Mouse (Mus musculus) layer of hippocampus, adult 8-10 months (tissue): Measurements from ENCODE around the gene Nxpe5. TPM values are rescaled to one million over a fixed set of nuclear protein-coding genes. Genes with fewer than 3 reads are reported as not detected.
"Not testable (repeated sequence)": the region's sequence is repeated elsewhere in the genome, so short reads cannot be mapped to it uniquely, and the experiment has no call there.

Experiments
- DNase-seq, 2 experiments: peaks; one replicate each; pipeline ENCODE4 v3.0.0; 2022; ENCODE audit warnings: low spot score in 2 of 2
- total RNA-seq, 4 experiments: library from RNA; stranded (reverse); gene quantifications; 2 replicates each; pipeline ENCODE4 v1.2.4; 2022

Gene Nxpe5
- under 1 TPM in 2 of 4 experiments, not detected in 2; 0.19 to 0.37 TPM for total RNA-seq

DNA sequence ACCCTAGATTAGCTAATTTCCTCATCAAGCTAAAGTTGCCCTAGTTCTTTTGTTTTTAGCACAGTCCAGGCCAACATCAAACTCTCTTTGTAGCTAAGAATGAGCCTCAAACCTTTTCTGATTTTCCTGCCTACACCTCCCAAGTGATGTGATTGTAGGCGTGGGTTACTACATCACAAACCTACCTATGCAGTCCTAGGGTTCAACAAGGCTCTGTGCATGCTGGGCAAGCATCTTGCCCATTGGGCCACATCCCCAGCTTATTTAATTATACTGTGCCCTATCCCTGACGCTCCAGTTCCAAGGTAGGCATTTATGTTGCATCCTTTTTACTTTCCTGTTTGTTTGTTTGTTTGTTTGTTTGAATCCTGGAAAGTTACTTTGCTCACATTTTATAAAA is at the start of gene Nxpe5:
Gene Nxpe5, plus strand, starts transcription at position 199 of the 400 bp plus-strand sequence.
- no peak for DNase-seq

DNA sequence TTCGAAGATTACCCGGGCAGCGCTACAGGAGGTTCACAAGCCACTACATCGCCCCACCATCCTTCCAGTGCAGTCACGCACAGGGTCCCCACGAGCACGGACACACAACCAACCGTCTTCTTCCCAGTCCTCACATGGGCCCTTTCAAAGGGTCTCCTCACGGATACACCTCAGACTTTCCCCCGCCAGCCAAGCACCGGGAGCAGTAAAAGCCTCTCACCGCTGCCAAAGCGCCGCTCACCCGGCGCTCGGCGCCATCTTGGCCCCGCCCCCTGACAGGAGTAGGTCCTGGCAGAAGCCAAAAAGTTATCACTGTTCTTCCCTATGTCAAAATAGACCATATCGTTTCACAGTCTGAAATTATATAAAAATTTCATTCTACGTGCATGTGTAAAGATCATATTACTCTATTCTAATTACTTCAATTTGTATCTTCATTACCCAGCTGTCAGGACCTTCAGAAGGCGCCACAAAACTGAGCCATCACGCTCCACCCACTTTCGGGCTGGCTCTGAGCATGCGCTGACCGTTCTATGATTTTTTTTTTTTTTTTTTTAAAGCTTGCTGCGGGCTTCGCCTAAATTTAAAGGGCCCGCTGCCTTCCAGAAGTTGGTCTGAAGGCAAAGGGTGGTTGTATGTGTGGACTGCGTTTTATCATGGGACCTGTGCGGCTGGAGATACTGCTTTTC is 38.6 kb upstream of the Nxpe5 start, which contains the start of the genes Taf6 and Cnpy4:
Gene Taf6, minus strand, starts transcription at position 502 of the 689 bp plus-strand sequence.
Gene Cnpy4, plus strand, starts transcription at position 536 of the 689 bp plus-strand sequence.
- peak; percentile 74 to 84 for DNase-seq

DNA sequence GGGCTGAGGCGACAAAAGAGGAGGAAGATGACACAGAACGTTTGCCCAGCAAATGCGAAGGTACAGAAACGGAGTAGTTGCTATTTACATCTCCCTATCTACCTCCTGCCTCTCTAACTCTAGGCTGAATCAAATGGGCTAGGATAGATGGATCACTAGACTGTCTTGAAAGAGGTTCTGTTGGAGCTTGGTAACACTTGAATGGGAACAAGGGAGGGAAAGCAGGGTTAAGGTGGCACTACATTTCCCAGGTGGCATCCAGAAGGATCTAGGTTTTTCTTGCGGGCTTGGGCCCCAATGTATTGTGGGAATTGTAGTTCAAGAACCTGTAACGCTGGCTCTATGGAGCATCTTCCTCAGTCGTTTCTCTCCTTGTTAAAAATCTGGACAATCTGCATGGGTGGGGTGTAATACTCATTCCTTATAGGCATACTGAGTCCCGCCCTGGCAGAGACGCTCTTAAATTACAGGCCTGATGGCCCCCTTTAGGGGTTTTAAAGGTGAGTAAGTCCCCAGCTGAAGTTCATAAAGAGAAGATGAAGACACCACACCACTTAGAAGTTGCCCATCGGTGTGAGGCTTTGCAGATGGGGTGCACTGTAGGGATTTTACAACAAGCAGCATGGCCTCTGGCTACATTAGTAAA is 37.9 kb upstream of the Nxpe5 start:
- peak; percentile 75 to 76 for DNase-seq

DNA sequence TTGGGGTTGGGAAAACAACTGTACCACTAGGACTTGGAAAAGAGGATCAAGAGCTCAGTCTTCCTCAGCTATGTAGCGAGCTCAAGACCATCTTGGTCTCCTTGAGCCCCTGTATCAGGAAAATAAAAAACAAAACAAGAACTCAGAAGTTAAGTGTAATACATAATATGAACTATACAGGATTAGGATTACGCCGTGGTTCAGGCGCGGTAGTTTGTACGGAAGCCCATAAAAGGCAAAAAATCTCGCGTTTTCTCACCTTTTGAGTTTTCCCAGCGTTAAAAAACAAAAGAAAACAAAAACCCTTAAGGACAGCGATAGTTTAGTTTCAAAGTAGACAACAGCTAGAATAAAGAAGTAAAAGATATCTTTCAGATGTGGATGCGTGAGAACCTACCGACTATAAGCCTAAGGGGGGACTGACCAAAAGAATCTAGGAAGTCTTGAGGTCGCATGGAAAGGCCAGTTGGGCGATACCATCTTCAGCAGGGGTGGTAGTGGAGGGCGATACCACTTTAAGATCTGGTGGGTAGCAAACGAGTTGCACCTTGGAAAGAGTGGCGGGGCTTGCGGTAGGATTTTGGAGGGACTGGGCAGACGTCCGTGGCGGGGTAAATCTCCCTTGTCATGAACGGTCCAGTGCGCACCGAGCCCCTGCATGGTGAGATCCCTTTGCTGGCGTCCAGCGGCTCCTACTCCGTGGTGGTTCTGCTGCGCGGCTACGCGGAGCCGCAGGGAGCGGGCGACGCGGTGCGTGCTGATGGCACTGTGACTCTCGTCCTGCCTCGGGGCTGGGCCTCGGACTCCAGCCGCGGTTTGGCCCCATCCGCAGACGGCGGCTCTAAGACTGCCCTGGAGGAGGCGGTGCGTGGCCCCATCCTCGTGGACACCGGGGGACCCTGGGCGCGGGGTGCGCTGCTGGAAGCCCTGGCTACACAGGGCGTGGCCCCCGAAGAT is 31.6 kb upstream of the Nxpe5 start, which contains the start of gene Mblac1:
Gene Mblac1, plus strand, starts transcription at position 544 of the 957 bp plus-strand sequence.
- peak; percentile 78 to 83 for DNase-seq

DNA sequence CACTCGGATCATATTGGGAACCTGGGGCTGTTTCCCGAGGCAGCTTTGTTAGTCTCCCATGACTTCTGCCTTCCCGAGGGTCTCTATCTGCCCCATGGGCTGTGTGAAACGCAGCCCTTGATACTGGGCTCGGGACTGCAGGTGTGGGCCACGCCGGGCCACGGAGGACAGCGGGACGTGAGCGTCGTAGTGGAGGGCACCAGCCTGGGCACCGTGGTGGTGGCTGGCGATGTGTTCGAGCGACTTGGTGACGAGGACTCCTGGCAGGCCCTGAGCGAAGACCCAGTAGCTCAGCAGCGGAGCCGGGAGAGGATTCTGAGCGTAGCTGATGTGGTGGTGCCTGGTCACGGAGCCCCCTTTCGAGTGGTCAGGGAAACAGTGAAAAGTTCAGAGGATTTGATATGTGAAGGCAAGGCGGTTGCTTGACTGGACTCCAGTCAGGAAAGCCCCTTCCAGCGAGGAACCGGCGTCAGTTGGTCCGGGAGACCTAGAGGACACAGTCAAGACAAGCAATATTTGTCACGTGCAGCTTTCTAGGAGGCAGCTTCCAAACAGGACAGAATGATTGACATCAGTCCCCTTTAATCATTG is 30.8 kb upstream of the Nxpe5 start:
- peak in 1 of 2 experiments; percentile 30 for DNase-seq

DNA sequence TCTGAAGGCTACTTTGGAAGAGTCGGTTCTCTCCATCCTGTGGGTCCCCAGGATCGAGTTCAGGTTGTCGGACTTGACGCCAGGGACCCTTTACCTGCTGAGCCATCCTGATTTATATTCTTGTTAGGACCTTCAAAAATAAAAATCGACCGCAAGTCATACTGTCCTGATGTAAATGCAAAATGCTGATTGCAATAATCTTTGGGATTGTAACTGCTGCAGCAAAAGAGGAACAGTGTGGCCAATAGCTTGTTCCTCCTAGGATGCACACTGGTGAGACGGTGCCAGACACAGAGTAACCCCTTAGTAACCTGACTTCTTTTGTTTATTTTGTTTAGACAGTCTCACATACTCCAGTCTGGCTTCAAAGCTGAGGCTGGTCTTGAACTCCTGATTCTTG is 30.2 kb upstream of the Nxpe5 start:
- no peak for DNase-seq

DNA sequence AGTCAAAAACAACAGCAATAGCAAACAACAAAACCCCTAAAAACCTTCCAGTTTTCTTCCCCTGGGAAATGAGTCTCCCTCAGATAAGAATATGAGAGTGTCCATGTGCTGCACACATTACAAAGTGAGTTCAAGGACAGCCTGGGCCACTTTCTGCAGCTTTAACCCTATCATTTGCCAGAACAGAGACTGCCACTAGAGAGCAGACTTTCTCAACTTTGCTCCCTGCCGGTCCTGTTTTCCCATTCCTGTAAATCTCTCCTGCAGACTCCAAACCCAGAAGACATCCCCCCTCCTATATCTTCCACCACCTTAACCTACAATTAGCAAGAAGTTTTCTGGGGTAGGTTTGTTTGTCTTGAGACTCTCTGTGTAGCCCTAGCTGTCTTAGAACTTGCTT is 26.1 kb upstream of the Nxpe5 start:
- no peak for DNase-seq

DNA sequence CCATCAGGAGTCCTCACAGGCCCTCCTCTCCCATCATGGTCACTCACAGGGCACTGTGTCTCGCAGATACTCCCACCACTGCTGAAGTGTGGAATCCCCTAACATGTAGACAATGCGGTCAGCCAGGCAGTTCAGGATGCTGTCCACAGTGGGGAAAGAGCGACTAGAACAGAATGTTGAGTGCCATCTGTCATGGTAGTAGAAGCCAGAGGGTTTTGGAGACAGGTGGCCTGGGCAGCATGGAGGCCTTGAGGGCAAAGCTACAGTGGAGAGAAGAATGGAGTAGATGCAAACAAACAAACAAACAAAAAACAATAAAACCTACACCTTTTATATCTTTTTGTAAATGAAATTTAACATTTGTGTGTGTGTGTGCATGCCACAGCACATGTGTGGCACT is 23.6 kb upstream of the Nxpe5 start:
- DNase-seq = no peak

DNA sequence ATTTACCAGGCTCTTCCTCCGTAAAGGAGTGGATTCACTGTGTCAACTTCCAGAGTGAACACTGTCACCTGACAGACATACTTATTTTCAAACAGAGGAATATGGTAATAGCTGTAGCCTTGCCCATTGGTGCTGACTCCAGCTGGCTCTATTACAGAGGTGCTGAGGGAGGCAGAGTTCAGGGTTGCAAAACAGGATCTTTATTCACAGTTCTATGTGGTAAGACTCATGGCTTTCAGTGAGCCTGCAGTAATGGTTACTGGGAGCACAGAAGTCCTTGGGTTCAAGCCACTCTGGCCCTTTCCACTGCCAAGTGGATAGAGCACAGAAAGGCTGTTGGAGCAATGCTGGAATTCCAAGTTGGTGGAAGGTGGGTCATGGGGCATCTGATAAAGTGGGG is 18.4 kb upstream of the Nxpe5 start:
- DNase-seq = no peak

DNA sequence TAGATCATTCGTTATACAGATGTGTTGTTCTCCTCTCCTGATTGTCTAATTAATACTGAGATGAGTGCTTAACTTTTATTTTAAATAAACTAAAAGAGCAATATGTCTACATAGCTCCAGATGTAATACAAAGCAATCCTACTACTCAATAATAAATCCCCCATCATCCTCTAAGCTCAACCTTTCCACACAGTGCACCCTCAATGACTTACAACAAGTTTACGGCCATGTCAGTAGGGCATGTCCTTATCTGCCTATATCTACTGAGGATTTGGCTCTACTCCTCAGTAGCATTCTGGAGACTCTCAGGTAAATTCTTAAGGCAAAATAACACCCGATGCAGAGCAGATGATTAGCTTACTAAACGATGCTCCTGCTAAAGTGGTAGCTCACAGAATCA is 17.8 kb upstream of the Nxpe5 start:
- DNase-seq = no peak

DNA sequence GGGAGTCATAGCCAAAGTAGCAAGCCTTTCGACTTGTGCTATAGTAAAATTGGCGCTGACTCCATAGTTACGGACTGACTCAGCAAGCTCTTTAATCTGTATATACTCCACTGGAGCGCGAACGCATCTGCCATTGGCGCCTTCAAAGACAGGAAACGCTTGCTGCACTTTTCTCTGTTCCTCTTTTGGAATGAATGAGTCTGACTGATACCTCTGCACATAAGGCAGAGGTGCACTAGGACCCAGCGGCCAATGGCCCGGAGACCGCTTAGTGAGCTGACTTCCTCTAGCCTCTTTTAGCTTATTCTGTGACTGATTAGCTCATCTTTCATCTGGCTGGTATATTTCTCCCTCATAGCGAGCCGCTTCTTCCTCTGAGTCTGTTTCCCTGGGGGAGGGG is 9.1 kb upstream of the Nxpe5 start:
- DNase-seq = not testable (repeated sequence)

DNA sequence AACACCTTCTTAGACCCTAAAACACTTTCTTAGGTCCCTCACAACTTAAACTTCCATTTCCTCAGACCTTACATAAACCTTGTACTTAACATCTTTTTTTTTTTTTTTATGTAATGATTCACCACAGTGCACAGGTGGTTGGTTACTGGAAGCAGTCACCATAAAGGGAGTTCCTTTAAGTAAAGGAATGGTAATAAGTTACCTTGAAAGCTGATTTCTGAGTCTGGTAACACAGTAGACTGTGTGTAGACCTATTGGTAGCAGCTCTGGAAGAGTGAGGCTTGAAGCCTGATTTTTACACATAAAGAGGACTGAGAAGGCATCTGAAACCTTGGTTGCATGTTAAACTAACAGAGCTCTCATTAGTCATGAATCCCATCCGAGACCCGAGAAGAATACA is 5.8 kb upstream of the Nxpe5 start:
- DNase-seq = no peak

DNA sequence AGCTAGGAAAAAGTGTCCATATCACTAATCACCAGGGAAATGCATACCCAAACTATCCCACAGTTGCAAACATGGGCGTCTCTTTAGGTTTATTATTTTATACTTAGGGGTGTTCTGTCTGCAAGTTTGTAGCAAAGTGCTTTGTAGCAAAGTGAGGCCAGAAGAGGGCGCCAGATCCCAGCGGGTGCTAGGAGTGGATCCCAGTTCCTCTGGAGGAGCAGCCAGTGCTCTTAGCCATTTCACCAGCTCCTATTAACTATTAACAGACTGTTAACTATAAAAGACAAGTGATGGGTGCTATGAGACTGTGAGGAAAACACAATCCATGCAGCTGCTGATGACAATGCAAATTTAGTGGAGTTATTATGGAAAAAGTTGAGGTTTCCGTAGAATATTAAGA is 3.6 kb upstream of the Nxpe5 start:
- peak; percentile 60 to 85 for DNase-seq

DNA sequence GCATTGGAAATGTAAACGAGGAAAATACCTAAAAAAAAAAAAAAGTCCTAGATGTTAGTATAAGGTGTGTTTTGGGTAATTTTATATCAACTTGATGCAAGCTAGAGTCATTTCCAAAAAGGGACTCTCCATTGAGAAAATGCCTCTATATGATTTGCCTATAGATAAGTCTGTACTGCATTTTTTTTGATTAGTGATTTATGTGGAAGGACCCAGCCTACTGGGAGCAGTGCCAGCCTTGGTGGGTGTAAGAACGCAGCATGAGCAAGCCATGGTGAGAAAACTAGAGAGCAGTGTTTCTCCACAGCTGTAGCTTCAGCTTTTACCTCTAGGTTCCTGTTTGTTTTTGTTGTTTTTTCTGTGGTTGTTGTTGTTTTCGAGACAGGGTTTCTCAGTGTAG is 2.4 kb upstream of the Nxpe5 start:
- DNase-seq = no peak

DNA sequence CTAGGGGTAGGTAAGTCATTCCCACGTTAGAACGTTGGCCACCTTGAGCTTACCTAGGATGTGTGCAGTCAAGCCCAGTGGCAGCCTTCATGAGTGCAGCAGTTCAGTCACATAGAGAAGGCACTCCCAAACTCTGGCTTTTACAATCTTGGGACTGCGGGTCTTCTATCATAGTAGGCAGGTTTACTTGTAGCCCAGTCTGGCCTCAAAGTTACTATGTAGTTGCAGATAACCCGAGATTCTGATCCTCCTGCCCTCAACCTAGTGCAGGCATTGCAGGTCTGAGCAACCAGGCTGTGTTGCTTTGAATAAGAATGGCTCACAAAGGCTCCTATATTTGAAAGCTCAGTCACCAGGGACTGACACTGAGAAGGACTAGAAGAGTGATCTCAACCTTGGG is 793 bp downstream of the Nxpe5 start:
- no peak for DNase-seq

DNA sequence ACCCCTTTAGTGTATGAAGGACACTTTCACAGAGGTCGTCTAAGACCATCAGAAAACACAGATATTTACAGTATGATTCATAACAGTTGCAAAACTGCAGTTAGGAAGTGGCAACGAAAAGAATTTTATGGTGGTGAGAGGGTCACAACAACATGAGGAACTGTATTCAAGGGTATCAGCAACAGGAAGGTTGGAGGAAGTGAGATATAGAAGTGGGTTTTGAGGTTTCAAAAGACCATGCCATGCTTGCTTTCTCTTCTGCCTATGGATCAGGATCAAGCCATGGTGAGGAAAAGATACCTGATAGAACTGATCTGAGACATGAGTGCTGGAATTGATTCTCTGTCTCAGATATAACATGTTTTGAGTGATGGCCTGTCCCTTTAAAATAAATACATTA is 1.7 kb downstream of the Nxpe5 start:
- DNase-seq = no peak

DNA sequence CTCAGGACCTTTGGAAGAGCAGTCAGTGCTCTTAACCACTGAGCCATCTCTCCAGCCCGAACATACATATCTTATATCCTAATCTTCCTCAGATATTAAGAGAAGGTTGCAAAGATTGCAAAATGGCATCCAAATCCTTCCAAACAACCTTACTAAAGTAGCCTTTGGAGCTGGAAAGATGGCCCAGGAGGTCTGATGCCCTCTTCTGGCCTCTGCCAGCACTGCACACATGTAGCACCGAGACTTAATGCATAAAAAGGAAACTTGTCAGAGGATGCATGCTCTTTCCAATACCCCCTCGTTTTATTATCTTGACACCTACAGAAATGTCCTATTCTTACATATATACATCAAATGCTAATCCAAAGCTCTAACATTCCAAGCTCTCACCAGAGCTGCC is 2.3 kb downstream of the Nxpe5 start:
- DNase-seq = no peak

DNA sequence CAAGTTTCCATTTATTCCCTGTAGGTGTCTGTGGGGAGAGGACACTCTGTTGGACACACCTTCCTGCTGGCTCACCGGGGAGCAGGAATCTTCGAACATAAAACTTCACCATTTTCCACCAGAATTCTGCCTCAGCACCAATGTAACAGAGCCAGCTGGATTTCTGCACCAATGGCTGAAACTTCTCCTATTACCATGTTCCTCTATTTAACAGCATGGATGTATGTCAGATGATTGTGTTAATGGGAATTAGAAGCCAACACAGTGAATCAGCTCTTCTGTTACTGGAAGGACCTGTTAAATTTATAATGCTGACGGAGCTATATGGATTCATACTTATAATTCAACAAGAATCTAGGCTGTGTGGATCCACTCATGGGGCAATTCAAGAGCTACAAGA is 3.8 kb downstream of the Nxpe5 start:
- DNase-seq = no peak

DNA sequence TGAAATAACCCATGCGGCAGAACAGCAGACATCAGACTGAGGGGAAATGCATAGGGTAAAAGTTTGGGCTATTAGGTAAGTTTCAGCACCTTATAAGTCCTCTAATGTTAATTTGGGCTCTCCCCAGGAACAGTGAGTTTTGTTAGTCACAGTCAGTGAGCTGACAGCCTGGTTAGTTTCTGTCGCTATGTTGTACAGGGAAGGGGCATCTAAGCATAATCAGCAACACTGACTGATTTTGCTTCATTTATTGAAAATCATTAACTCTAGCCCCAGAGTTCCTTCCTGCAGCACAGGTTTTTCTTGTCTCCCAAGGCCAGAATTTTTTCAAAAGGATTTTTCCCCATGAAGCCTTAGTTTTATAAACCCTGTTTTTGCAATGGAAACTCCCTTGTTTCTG is 8.1 kb downstream of the Nxpe5 start:
- no peak for DNase-seq

DNA sequence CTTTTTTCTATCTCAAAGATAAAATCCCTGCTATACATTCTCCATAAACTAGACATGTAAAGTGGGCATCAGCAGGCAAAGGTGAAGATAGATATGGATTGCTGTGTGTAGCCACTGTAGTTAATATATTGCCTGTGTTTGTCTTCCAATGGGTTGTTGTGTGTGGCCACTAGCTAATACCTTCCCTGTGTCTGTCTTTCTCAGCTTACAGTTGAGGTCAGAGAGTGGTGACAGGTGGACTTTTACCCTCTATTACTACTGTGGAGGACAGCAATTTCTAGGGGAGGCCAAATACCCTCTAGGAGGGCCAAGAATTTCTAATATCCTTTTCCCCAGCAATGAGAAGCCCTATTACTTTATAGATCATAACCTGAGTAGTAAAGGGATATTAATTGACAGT is 8.5 kb downstream of the Nxpe5 start:
- no peak for DNase-seq

DNA sequence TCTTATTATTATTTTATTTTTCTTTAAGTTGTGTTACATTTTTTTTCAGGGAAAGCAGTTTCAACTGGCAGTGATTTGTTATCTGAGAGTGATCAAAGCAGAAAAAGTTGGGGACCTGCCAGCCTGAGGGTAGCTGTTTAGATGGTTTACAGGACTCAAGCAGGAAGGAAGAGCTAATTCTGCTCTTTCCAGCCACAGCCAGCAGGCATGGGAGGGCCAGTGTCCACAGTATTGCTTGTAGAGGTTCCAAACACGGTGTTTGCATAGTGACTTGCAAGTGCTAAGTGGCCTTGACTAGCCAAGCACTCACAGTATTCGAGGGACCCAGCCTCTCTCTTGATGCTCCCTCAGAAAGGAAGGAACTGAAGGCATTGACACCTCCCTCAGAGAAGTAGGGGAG is 15.8 kb downstream of the Nxpe5 start:
- DNase-seq = no peak
